Mouse (Mus musculus) G1E (cell line): ENCODE measurements around the gene Slc8a2.

Experiments
- CTCF ChIP-seq: IDR thresholded peaks from 2 replicates; pipeline ENCODE4 v1.5.1; 2012; ENCODE audit warnings: low read depth, low read length, inconsistent platforms, mixed read lengths
- GATA1 ChIP-seq: IDR thresholded peaks from 2 replicates; pipeline ENCODE4 v1.6.1; 2012; ENCODE audit warnings: borderline replicate concordance, low read length, inconsistent platforms, mixed read lengths

DNA sequence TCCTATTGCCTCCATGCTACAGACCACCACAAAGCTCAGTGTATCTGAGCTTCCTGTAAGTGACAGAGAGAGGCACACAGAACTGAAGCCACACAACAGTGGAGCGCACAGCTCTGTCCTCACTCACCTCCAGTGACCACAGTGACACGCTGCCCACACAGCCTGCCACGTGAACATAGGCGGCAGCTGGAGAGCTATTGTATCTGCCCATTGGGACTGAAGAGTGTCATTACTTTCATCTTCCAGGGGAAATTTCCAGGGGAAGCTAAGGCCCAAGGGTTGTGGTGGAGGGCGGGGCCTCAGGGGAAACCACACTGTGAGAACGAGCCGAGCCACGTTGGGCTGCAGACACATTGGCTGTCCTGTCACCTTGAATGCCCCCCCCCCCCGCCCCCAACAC, 75.2 kb downstream of the Slc8a2 start:
- no peak for TF ChIP-seq CTCF
- no peak for TF ChIP-seq GATA1
